Mouse (Mus musculus): Measurements from ENCODE around the gene Flad1. TPM values are rescaled to one million over a fixed set of nuclear protein-coding genes. Genes with fewer than 3 reads are reported as not detected.

The Flad1 gene
- polyA plus RNA-seq, 1 experiment = 45.4 TPM

- TF ChIP-seq POLR2A (IDR thresholded peaks at IDR 0.05; ENCODE audit: extremely low read depth, insufficient read depth, low read length) = no peak
- TF ChIP-seq CTCF (IDR thresholded peaks at IDR 0.05; ENCODE audit: extremely low read depth, insufficient read depth, low read length) = no peak
- peaks cover 2% of the 10 kb centered on the region; the same call in 1 of the 2 replicates for H3K4me1 ChIP-seq (ENCODE audit: control insufficient read depth, insufficient read depth, low read length)
- no peak overlapping the region for H3K4me3 ChIP-seq (ENCODE audit: insufficient read depth, low read length)
- no peak overlapping the region for H3K27ac ChIP-seq (ENCODE audit: insufficient read depth, low read length)
Measured at GRCm38 (mm10) chr3:89380291-89380690, 31.4 kb downstream of the Flad1 start.

GRCm38 (mm10) chr3:89379388-89380131 lies 32.1 kb downstream of the Flad1 start:
- Histone ChIP-seq H3K27ac (ENCODE audit: insufficient read depth, low read length) (no peak overlapping the region), H3K4me3 (ENCODE audit: insufficient read depth, low read length) (no peak overlapping the region), H3K4me1 (ENCODE audit: control insufficient read depth, insufficient read depth, low read length) (peaks cover 2% of the 10 kb centered on the region; the same call in 1 of the 2 replicates)
- TF ChIP-seq CTCF (IDR thresholded peaks at IDR 0.05; ENCODE audit: extremely low read depth, insufficient read depth, low read length) = no peak
- TF ChIP-seq POLR2A (IDR thresholded peaks at IDR 0.05; ENCODE audit: extremely low read depth, insufficient read depth, low read length) = no peak

GRCm38 (mm10) chr3:89378394-89379067 lies 33.1 kb downstream of the Flad1 start:
- TF ChIP-seq CTCF (IDR thresholded peaks at IDR 0.05; ENCODE audit: extremely low read depth, insufficient read depth, low read length) (peak; percentile 74), POLR2A (IDR thresholded peaks at IDR 0.05; ENCODE audit: extremely low read depth, insufficient read depth, low read length) (no peak)
- Histone ChIP-seq H3K27ac (ENCODE audit: insufficient read depth, low read length) (peak overlapping the region; percentile 68), H3K4me1 (ENCODE audit: control insufficient read depth, insufficient read depth, low read length) (peaks cover 2% of the 10 kb centered on the region; the same call in 1 of the 2 replicates), H3K4me3 (ENCODE audit: insufficient read depth, low read length) (peak overlapping the region; percentile 47)

- Histone ChIP-seq H3K4me3 (ENCODE audit: insufficient read depth, low read length) (peak overlapping the region; percentile 47; the same call in 1 of the 2 replicates), H3K27ac (ENCODE audit: insufficient read depth, low read length) (no peak overlapping the region), H3K4me1 (ENCODE audit: control insufficient read depth, insufficient read depth, low read length) (peaks cover 2% of the 10 kb centered on the region; the same call in 1 of the 2 replicates)
- TF ChIP-seq POLR2A (IDR thresholded peaks at IDR 0.05; ENCODE audit: extremely low read depth, insufficient read depth, low read length) (no peak), CTCF (IDR thresholded peaks at IDR 0.05; ENCODE audit: extremely low read depth, insufficient read depth, low read length) (no peak)
Measured at GRCm38 (mm10) chr3:89377831-89378230, 33.8 kb downstream of the Flad1 start.

GRCm38 (mm10) chr3:89373581-89374231 lies 38.0 kb downstream of the Flad1 start:
- TF ChIP-seq POLR2A (IDR thresholded peaks at IDR 0.05; ENCODE audit: extremely low read depth, insufficient read depth, low read length) = no peak
- TF ChIP-seq CTCF (IDR thresholded peaks at IDR 0.05; ENCODE audit: extremely low read depth, insufficient read depth, low read length) = no peak
- Histone ChIP-seq H3K4me1 (ENCODE audit: control insufficient read depth, insufficient read depth, low read length) (peaks cover 2% of the 10 kb centered on the region; the same call in 1 of the 2 replicates), H3K27ac (ENCODE audit: insufficient read depth, low read length) (no peak overlapping the region), H3K4me3 (ENCODE audit: insufficient read depth, low read length) (no peak overlapping the region)

- Histone ChIP-seq H3K27ac (ENCODE audit: insufficient read depth, low read length) (no peak overlapping the region), H3K4me3 (ENCODE audit: insufficient read depth, low read length) (no peak overlapping the region), H3K4me1 (ENCODE audit: control insufficient read depth, insufficient read depth, low read length) (no peaks in the 10 kb centered on the region)
- TF ChIP-seq POLR2A (IDR thresholded peaks at IDR 0.05; ENCODE audit: extremely low read depth, insufficient read depth, low read length) (no peak), CTCF (IDR thresholded peaks at IDR 0.05; ENCODE audit: extremely low read depth, insufficient read depth, low read length) (no peak)
Measured at GRCm38 (mm10) chr3:89367338-89367737, 44.3 kb downstream of the Flad1 start.

GRCm38 (mm10) chr3:89365486-89366414 lies 45.9 kb downstream of the Flad1 start:
- Histone ChIP-seq H3K4me1 (ENCODE audit: control insufficient read depth, insufficient read depth, low read length) (no peaks in the 10 kb centered on the region), H3K27ac (ENCODE audit: insufficient read depth, low read length) (no peak overlapping the region), H3K4me3 (ENCODE audit: insufficient read depth, low read length) (no peak overlapping the region)
- no peak for TF ChIP-seq CTCF (IDR thresholded peaks at IDR 0.05; ENCODE audit: extremely low read depth, insufficient read depth, low read length)
- TF ChIP-seq POLR2A (IDR thresholded peaks at IDR 0.05; ENCODE audit: extremely low read depth, insufficient read depth, low read length) = no peak

GRCm38 (mm10) chr3:89365153-89365485 lies 46.6 kb downstream of the Flad1 start, which contains the start of gene Dcst1:
TSS of gene Dcst1 (minus strand) at chr3:89365253.
- Histone ChIP-seq H3K4me3 (ENCODE audit: insufficient read depth, low read length) (no peak within 1 kb of the TSS), H3K4me1 (ENCODE audit: control insufficient read depth, insufficient read depth, low read length) (no peaks in the 10 kb centered on the region), H3K27ac (ENCODE audit: insufficient read depth, low read length) (no peak within 1 kb of the TSS)
- no peak for TF ChIP-seq POLR2A (IDR thresholded peaks at IDR 0.05; ENCODE audit: extremely low read depth, insufficient read depth, low read length)
- no peak for TF ChIP-seq CTCF (IDR thresholded peaks at IDR 0.05; ENCODE audit: extremely low read depth, insufficient read depth, low read length)

GRCm38 (mm10) chr3:89364631-89365030 lies 47.0 kb downstream of the Flad1 start:
- no peaks in the 10 kb centered on the region for H3K4me1 ChIP-seq (ENCODE audit: control insufficient read depth, insufficient read depth, low read length)
- no peak overlapping the region for H3K27ac ChIP-seq (ENCODE audit: insufficient read depth, low read length)
- no peak for TF ChIP-seq POLR2A (IDR thresholded peaks at IDR 0.05; ENCODE audit: extremely low read depth, insufficient read depth, low read length)
- H3K4me3 ChIP-seq (ENCODE audit: insufficient read depth, low read length) = no peak overlapping the region
